Mouse (Mus musculus): ENCODE measurements around the gene Ccdc153. TPM values are rescaled to one million over a fixed set of nuclear protein-coding genes. Genes with fewer than 3 reads are reported as not detected.

Ccdc153 gene
- polyA plus RNA-seq, 1 experiment = not detected

DNA sequence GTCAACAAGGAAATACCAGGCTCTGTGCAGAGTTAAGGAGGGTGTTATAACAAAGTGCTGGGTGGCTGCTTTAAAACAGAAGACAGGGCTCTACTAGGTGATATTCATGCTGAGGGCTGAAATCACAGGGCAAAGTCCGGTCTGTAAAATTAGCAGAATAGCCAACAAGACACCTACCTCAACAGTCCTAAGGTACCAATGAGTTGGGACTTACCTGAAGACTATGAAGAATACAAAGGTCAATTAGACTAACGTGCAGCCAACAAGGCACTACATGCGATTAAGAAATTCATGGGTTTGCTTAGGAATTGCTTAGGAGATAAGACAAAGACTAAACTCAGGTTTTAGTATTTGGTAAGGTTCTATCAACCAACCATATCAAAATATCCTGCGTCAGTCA, 31.1 kb upstream of the Ccdc153 start:
- no peak overlapping the region for H3K27ac ChIP-seq (ENCODE audit: insufficient read depth, low read depth, low read length)
- TF ChIP-seq CTCF (IDR thresholded peaks at IDR 0.05; ENCODE audit: insufficient read depth, low read depth, low read length) = no peak
- TF ChIP-seq POLR2A (IDR thresholded peaks at IDR 0.05; ENCODE audit: insufficient read depth, low read depth, low read length) = no peak
- no peak overlapping the region for H3K4me3 ChIP-seq (ENCODE audit: insufficient read depth, low read depth, low read length)
- H3K4me1 ChIP-seq (ENCODE audit: control insufficient read depth, insufficient read depth, low read length) = peaks cover 2% of the 10 kb centered on the region
- 96% methylated on average over 4 of the region's 4 CpGs for WGBS

DNA sequence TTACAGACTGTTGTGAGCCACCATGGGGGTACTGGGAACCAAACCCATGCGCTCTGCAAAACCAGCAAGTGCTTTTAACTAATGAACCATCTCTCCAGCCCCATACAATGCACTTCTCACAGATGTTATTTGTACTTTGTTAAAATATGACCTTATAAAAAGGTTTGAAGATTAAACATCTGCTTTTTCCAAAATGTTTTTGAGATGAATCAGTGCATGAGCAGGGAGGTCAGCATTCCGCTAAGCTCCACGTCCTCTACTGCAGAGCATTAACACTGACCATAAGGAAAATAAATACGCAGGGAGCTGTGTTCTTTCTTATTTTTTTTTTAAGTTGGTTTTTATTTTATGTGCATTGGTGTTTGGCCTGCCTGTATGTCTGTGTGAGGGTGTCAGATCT, 28.1 kb upstream of the Ccdc153 start:
- Histone ChIP-seq H3K4me1 (ENCODE audit: control insufficient read depth, insufficient read depth, low read length) (peaks cover 2% of the 10 kb centered on the region), H3K27ac (ENCODE audit: insufficient read depth, low read depth, low read length) (no peak overlapping the region), H3K4me3 (ENCODE audit: insufficient read depth, low read depth, low read length) (no peak overlapping the region)
- 93% methylated on average over 4 of the region's 4 CpGs for WGBS
- TF ChIP-seq CTCF (IDR thresholded peaks at IDR 0.05; ENCODE audit: insufficient read depth, low read depth, low read length) = no peak
- no peak for TF ChIP-seq POLR2A (IDR thresholded peaks at IDR 0.05; ENCODE audit: insufficient read depth, low read depth, low read length)

DNA sequence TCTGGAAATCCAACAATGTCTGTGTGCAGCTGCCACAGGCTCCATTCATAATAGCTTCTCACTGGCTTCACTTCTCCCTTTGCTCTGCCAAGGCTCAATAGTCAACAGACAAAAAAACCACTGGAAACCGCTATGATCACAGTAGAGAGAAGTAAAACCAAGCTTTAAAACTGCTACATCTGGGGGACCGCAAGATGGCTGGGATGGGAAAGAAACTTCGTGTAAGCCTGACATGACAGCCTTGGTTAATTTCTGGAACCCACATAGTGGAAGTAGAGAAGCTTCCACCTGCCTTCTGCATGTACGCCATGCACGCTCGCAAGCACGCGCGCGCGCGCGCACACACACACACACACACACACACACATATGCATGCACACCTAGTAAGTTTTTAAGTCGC, 26.9 kb upstream of the Ccdc153 start:
- H3K27ac ChIP-seq (ENCODE audit: insufficient read depth, low read depth, low read length) = no peak overlapping the region
- 80% methylated on average over 14 of the region's 14 CpGs for WGBS

DNA sequence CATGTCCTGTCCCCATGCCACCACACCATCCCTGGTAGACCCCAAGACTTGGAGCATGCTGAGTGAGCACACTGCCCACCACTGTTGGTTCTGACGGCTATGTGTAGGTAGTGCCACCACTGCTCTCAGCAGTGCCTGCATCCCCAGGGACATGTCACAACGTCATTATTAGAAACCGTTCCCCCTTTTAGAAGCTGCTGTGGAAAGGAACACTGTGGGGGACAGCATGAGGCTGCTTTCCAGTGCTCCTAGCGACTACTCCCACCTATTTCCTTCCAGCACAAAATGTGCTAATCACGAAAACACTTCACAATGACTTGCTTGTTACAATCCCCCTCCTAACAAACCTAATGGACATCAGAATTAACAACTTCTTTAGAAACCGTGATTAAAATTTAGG, 14.5 kb upstream of the Ccdc153 start:
- WGBS = 9% methylated on average over 6 of the region's 6 CpGs
- TF ChIP-seq POLR2A (IDR thresholded peaks at IDR 0.05; ENCODE audit: insufficient read depth, low read depth, low read length) (no peak), CTCF (IDR thresholded peaks at IDR 0.05; ENCODE audit: insufficient read depth, low read depth, low read length) (no peak)
- Histone ChIP-seq H3K4me1 (ENCODE audit: control insufficient read depth, insufficient read depth, low read length) (peaks cover 6% of the 10 kb centered on the region), H3K4me3 (ENCODE audit: insufficient read depth, low read depth, low read length) (no peak overlapping the region), H3K27ac (ENCODE audit: insufficient read depth, low read depth, low read length) (peak overlapping the region; percentile 83)

More for the DNA sequence above, 26.9 kb upstream of the Ccdc153 start:
- no peak overlapping the region for H3K4me3 ChIP-seq (ENCODE audit: insufficient read depth, low read depth, low read length)
- TF ChIP-seq CTCF (IDR thresholded peaks at IDR 0.05; ENCODE audit: insufficient read depth, low read depth, low read length) (no peak), POLR2A (IDR thresholded peaks at IDR 0.05; ENCODE audit: insufficient read depth, low read depth, low read length) (no peak)
- peaks cover 2% of the 10 kb centered on the region for H3K4me1 ChIP-seq (ENCODE audit: control insufficient read depth, insufficient read depth, low read length)

DNA sequence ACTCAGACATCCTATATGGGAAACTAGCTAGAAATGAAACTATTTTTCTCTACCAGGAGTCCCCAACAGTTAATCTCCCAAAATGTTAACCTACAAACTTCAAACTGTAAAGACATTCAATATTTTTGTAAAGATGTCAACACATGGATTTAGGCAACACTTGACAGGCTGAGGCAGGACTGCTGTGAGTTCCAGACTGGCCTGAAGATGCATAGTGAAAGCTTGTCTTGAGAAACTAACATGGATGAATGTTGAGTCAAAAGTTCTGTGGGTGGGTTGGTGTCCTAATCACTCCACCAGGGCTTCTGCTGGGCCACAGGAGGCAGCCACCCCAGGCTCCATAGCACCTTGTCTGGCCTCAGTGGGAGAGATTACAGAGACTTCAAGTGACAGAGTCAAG, 8.9 kb upstream of the Ccdc153 start:
- TF ChIP-seq CTCF (IDR thresholded peaks at IDR 0.05; ENCODE audit: insufficient read depth, low read depth, low read length) (no peak), POLR2A (IDR thresholded peaks at IDR 0.05; ENCODE audit: insufficient read depth, low read depth, low read length) (no peak)
- no peak overlapping the region for H3K27ac ChIP-seq (ENCODE audit: insufficient read depth, low read depth, low read length)
- H3K4me3 ChIP-seq (ENCODE audit: insufficient read depth, low read depth, low read length) = no peak overlapping the region
- H3K4me1 ChIP-seq (ENCODE audit: control insufficient read depth, insufficient read depth, low read length) = peaks cover 7% of the 10 kb centered on the region

DNA sequence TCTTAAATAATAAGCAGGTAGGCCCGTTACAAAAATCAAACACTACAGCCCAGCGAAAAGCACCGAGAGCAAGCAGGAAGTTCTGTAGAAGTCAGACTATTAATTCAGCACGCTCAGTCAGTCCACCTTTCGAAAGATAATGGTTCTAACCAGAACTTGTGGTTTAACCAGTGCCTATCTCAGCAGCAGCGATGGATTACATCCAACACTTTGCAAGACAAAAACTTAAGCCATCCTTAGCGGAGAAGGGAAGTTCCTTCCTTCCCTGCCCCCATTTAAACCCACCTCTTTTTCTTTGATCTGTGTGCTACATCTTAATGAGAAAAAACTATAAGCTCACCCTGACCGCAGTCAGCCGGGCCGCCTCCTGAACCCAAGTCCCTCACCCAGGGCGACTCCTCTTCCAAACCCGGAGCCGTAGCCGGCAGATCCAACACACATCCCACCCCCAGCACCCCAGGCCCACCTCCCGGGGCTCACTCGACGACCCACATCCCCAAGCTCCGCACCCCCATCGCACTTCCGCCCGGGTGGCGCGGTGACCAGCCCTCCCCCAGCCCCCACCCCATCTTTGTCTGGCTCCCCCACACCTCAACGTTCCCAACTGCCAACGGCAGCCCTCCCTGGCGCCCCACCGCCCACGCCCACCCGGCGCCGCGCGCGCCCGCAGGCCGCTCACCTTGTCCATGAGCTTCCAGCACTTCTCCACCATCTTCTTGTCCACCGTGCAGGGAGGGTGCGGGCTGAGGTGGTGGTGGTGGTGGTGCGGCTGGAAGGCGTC, 7.3 kb upstream of the Ccdc153 start:
- peaks cover 7% of the 10 kb centered on the region for H3K4me1 ChIP-seq (ENCODE audit: control insufficient read depth, insufficient read depth, low read length)
- H3K4me3 ChIP-seq (ENCODE audit: insufficient read depth, low read depth, low read length) = peak overlapping the region; percentile 97
- peak overlapping the region; percentile 87 for H3K27ac ChIP-seq (ENCODE audit: insufficient read depth, low read depth, low read length)
- WGBS = under 1% methylated on average over 34 of the region's 40 CpGs
- TF ChIP-seq POLR2A (IDR thresholded peaks at IDR 0.05; ENCODE audit: insufficient read depth, low read depth, low read length) = no peak
- no peak for TF ChIP-seq CTCF (IDR thresholded peaks at IDR 0.05; ENCODE audit: insufficient read depth, low read depth, low read length)

DNA sequence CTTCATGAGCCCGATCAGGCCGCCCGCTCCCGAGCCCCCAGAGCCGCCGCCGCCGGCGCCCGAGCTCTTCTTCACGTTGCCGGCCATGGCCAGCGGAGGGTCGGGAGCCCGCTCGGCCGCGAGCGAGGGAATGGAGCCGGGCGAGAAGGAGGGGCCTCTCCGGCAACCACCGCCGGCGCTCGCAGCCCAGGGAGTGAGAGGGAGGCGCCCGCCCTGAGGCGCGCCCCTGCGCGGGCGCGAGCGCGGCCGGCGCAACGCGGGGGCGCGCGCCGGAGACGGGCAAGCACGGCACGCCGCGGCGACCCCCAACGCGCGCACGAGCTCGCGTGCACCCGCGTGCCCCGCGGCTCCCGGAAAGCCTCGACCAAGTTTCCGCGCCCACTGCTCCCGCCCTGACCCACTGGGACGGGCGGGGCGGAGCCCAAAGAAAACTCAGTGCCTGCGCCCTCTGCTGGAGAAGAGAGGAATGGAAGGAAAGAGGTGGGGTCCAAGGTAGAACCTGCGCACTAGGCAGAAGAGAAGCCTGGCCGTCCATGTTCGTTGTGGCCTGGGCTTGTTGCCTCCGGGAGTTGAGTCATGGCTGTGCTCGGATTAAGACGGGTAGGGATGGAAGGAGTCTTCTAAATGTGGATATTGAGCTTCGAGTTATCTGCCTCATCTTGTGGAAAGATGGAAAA, 6.5 kb upstream of the Ccdc153 start, which contains the start of gene Cbl:
Gene Cbl (minus strand): TSS at position 248 of the 677 bp plus-strand sequence.
- peak within 1 kb of the TSS; percentile 97 for H3K4me3 ChIP-seq (ENCODE audit: insufficient read depth, low read depth, low read length)
- H3K4me1 ChIP-seq (ENCODE audit: control insufficient read depth, insufficient read depth, low read length) = peaks cover 7% of the 10 kb centered on the region
- WGBS = under 1% methylated on average over 75 of the region's 76 CpGs
- peak within 1 kb of the TSS; percentile 87 for H3K27ac ChIP-seq (ENCODE audit: insufficient read depth, low read depth, low read length)
- TF ChIP-seq CTCF (IDR thresholded peaks at IDR 0.05; ENCODE audit: insufficient read depth, low read depth, low read length) (peak; percentile 93), POLR2A (IDR thresholded peaks at IDR 0.05; ENCODE audit: insufficient read depth, low read depth, low read length) (peak; percentile 61)

DNA sequence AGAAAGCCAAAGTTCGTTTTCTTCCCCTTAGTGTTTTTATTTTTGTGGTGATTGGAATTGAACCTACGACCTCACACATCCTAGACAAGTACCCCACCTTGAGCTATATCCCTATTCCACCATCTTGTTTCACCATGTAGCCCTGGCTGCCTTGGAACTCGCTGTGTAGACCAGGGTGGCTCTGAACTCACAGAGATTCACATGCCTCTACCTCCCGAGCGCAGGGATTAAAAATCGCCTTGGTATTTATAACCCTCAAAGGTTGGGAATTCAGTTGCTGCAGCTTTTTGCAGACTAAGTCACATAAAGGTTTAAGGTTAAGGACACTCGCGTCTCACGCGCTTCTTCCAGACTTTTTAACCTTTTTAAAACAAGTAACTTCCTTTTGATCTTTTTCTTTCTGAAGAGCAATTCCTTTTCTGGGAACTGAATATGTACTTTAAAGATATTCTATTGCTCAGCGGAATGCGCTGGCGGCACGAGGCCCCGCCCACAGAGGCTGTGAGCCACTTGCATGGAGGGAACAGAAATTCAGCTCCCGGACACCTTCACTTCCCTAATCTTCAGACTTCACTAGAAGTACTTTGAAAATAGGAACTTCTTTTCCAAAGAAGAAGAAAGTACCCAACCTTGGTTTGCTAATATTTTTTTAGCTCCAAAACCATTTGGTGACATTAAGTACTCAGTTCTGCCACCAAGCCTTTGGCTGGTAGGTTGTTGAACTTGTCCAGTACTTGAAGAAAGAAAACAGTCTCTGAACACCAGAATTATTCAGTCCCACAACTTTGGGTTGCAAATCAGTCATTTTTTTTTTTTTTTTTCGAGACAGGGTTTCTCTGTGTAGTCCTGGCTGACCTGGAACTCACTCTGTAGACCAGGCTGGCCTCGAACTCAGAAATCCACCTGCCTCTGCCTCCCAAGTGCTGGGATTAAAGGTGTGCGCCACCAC, 5.7 kb upstream of the Ccdc153 start:
- Histone ChIP-seq H3K27ac (ENCODE audit: insufficient read depth, low read depth, low read length) (peak overlapping the region; percentile 43; the same call in 1 of the 2 replicates), H3K4me1 (ENCODE audit: control insufficient read depth, insufficient read depth, low read length) (peaks cover 7% of the 10 kb centered on the region), H3K4me3 (ENCODE audit: insufficient read depth, low read depth, low read length) (peak overlapping the region; percentile 97)
- TF ChIP-seq CTCF (IDR thresholded peaks at IDR 0.05; ENCODE audit: insufficient read depth, low read depth, low read length) = no peak
- TF ChIP-seq POLR2A (IDR thresholded peaks at IDR 0.05; ENCODE audit: insufficient read depth, low read depth, low read length) = no peak
- 20% methylated on average over 19 of the region's 19 CpGs for WGBS
